Mouse (Mus musculus): ENCODE data around the gene Thra.

Gene Thra

GRCm38 (mm10) chr11:98764746-98765145 lies 24.3 kb downstream of the Thra start:
- DNase-seq (ENCODE audit: low read depth, low spot score), result no peak

GRCm38 (mm10) chr11:98765421-98766309 lies 25.2 kb downstream of the Thra start:
- DNase-seq (ENCODE audit: low read depth, low spot score), result no peak

- no peak for DNase-seq (ENCODE audit: low read depth, low spot score)
These were observed 25.9 kb downstream of the Thra start for GRCm38 (mm10) chr11:98766346-98766745.

- no peak for DNase-seq (ENCODE audit: low read depth, low spot score)
These were observed 26.4 kb downstream of the Thra start for GRCm38 (mm10) chr11:98766816-98767215.

- peak; percentile 54 for DNase-seq (ENCODE audit: low read depth, low spot score)
These were observed 26.8 kb downstream of the Thra start for GRCm38 (mm10) chr11:98767276-98767675.

GRCm38 (mm10) chr11:98767713-98768112 lies 27.3 kb downstream of the Thra start:
- DNase-seq (ENCODE audit: low read depth, low spot score), result no peak

GRCm38 (mm10) chr11:98768127-98769006 lies 27.9 kb downstream of the Thra start:
- no peak for DNase-seq (ENCODE audit: low read depth, low spot score)

GRCm38 (mm10) chr11:98769007-98769954 lies 28.8 kb downstream of the Thra start:
- no peak for DNase-seq (ENCODE audit: low read depth, low spot score)

GRCm38 (mm10) chr11:98770096-98770975 lies 29.9 kb downstream of the Thra start:
- DNase-seq (ENCODE audit: low read depth, low spot score), result no peak

GRCm38 (mm10) chr11:98771131-98771530 lies 30.7 kb downstream of the Thra start:
- no peak for DNase-seq (ENCODE audit: low read depth, low spot score)

- no peak for DNase-seq (ENCODE audit: low read depth, low spot score)
These were observed 31.5 kb downstream of the Thra start for GRCm38 (mm10) chr11:98771844-98772525.

GRCm38 (mm10) chr11:98772667-98773171 lies 32.3 kb downstream of the Thra start:
- DNase-seq (ENCODE audit: low read depth, low spot score), result no peak

- DNase-seq (ENCODE audit: low read depth, low spot score), result peak; percentile 99
These were observed 33.3 kb downstream of the Thra start for GRCm38 (mm10) chr11:98773635-98774295.

GRCm38 (mm10) chr11:98774582-98775347 lies 34.3 kb downstream of the Thra start, which contains the start of gene Nr1d1:
Gene Nr1d1, minus strand, starts transcription at chr11:98775333.
- DNase-seq (ENCODE audit: low read depth, low spot score), result no peak

GRCm38 (mm10) chr11:98775348-98776051 lies 35.1 kb downstream of the Thra start:
- DNase-seq (ENCODE audit: low read depth, low spot score), result peak; percentile 99

- peak; percentile 44 for DNase-seq (ENCODE audit: low read depth, low spot score)
These were observed 35.8 kb downstream of the Thra start for GRCm38 (mm10) chr11:98776052-98776764.

Measured in ZHBTc4 (cell line).